Comparison of ENCODE assay signal across 12 mouse cellular contexts in genomic region chr2:52512206-52512605, GRCm38 (mm10).
A peak's percentile ranks its signal among the peaks of the same experiment; 100 is the strongest.
DNase-seq lines count a peak whose midpoint lies in the region; ATAC-seq and TF ChIP-seq lines count a peak whose summit lies in the region.
"Had no signal": no experiment of that assay in that cellular context is flagged by ENCODE, and none has a peak within 500 bp of the region (broad histone marks: within the 10 kb centered on the region; RNA-seq: fewer than 3 reads in every experiment).

No protein-coding gene starts in this region.

- no peak; the same call in 1 of the 2 replicates for ATAC-seq in forebrain, embryonic 11.5 days (replicated peaks; ENCODE audit: low FRiP score)
- peak; percentile 32; the same call in 1 of the 2 replicates for ATAC-seq in forebrain, embryonic 15.5 days (replicated peaks)
- ATAC-seq in neural tube, embryonic 15.5 days (ENCODE audit: low FRiP score): 0 out of 2 replicates have a peak, but pooled peaks have one; percentile 4

- H3K4me3 ChIP-seq in forebrain, embryonic 10.5 days: peak overlapping the region; percentile 28
- no peak overlapping the region for H3K4me3 ChIP-seq in forebrain, embryonic 11.5 days (ENCODE audit: low read depth, low read length)
- no peak overlapping the region for H3K4me3 ChIP-seq in forebrain, embryonic 15.5 days
- no peak overlapping the region for H3K4me3 ChIP-seq in macrophage (ENCODE audit: inconsistent target)
- H3K4me3 ChIP-seq in neural tube, embryonic 15.5 days (replicated peaks): no peak overlapping the region
- no peak overlapping the region for H3K4me3 ChIP-seq in thymus, adult 2 months (ENCODE audit: control insufficient read depth, insufficient read depth, low read length)
- H3K4me3 ChIP-seq: stomach, embryonic 15.5 days had no signal

- no peak for TF ChIP-seq CTCF in thymus, adult 2 months (IDR thresholded peaks at IDR 0.05; ENCODE audit: borderline replicate concordance, control insufficient read depth, extremely low read depth, insufficient read depth, low read length, poor library complexity)

- no peaks in the 10 kb centered on the region for H3K36me3 ChIP-seq in forebrain, embryonic 10.5 days (replicated peaks)
- H3K36me3 ChIP-seq in forebrain, embryonic 11.5 days (ENCODE audit: control insufficient read depth, insufficient read depth, low read length): no peaks in the 10 kb centered on the region
- H3K36me3 ChIP-seq in forebrain, embryonic 15.5 days: no peaks in the 10 kb centered on the region
- H3K36me3 ChIP-seq in macrophage (ENCODE audit: inconsistent target): no peaks in the 10 kb centered on the region
- H3K36me3 ChIP-seq in neural tube, embryonic 15.5 days: no peaks in the 10 kb centered on the region
- H3K36me3 ChIP-seq in thymus, adult 2 months (ENCODE audit: control insufficient read depth, insufficient read depth, low read length): no peaks in the 10 kb centered on the region
- H3K36me3 ChIP-seq: stomach, embryonic 15.5 days had no signal

- 36% methylated on average over 3 of the region's 3 CpGs for WGBS in forebrain, embryonic 10.5 days
- WGBS in forebrain, embryonic 11.5 days: 28% methylated on average over 3 of the region's 3 CpGs
- 11% methylated on average over 3 of the region's 3 CpGs for WGBS in forebrain, embryonic 15.5 days
- WGBS in macrophage (ENCODE audit: missing documents): 75% methylated on average over 3 of the region's 3 CpGs
- 21% methylated on average over 3 of the region's 3 CpGs for WGBS in neural tube, embryonic 15.5 days
- WGBS in thymus, adult 2 months: 81% methylated on average over 3 of the region's 3 CpGs

- DNase-seq in forebrain, embryonic 10.5 days (ENCODE audit: extremely low spot score, low spot score): no peak
- DNase-seq in forebrain, embryonic 11.5 days (ENCODE audit: low spot score): no peak
- DNase-seq in thymus, adult 2 months: no peak
- DNase-seq in layer of hippocampus, adult 11-12 months (ENCODE audit: low spot score): no peak
- no peak for DNase-seq in urinary bladder, postnatal 36 days (ENCODE audit: low spot score in 2 of 2)
- DNase-seq: adrenal gland, adult 2 months; gastrocnemius, postnatal 10 days; kidney, postnatal 25 days had no signal

- H3K9ac ChIP-seq in forebrain, embryonic 11.5 days (ENCODE audit: low read length): no peak overlapping the region
- no peak overlapping the region; the same call in 1 of the 2 replicates for H3K9ac ChIP-seq in forebrain, embryonic 15.5 days (replicated peaks)
- no peak overlapping the region for H3K9ac ChIP-seq in neural tube, embryonic 15.5 days (replicated peaks)
- H3K9ac ChIP-seq: stomach, embryonic 15.5 days had no signal

- peaks cover 42% of the 10 kb centered on the region for H3K27me3 ChIP-seq in forebrain, embryonic 10.5 days (ENCODE audit: poor library complexity, severe bottlenecking)
- H3K27me3 ChIP-seq in forebrain, embryonic 11.5 days (ENCODE audit: control insufficient read depth, insufficient read depth, low read length): no peaks in the 10 kb centered on the region
- H3K27me3 ChIP-seq in forebrain, embryonic 15.5 days: no peaks in the 10 kb centered on the region
- H3K27me3 ChIP-seq in neural tube, embryonic 15.5 days (replicated peaks): no peaks in the 10 kb centered on the region
- H3K27me3 ChIP-seq in thymus, adult 2 months (ENCODE audit: control insufficient read depth, insufficient read depth, low read length): no peaks in the 10 kb centered on the region
- H3K27me3 ChIP-seq: stomach, embryonic 15.5 days had no signal

- TF ChIP-seq POLR2A in thymus, adult 2 months (IDR thresholded peaks at IDR 0.05; ENCODE audit: control insufficient read depth, extremely low read depth, insufficient read depth, low read length, poor library complexity): no peak

- H3K9me3 ChIP-seq in forebrain, embryonic 10.5 days: no peaks in the 10 kb centered on the region
- H3K9me3 ChIP-seq in forebrain, embryonic 11.5 days (ENCODE audit: control insufficient read depth, low read length): no peaks in the 10 kb centered on the region
- no peaks in the 10 kb centered on the region for H3K9me3 ChIP-seq in forebrain, embryonic 15.5 days
- H3K9me3 ChIP-seq in neural tube, embryonic 15.5 days (replicated peaks): no peaks in the 10 kb centered on the region
- H3K9me3 ChIP-seq: stomach, embryonic 15.5 days had no signal

- H3K79me2 ChIP-seq in macrophage (ENCODE audit: inconsistent target): no peaks in the 10 kb centered on the region

- H3K4me1 ChIP-seq in forebrain, embryonic 10.5 days: peaks cover 20% of the 10 kb centered on the region
- H3K4me1 ChIP-seq in forebrain, embryonic 11.5 days (replicated peaks; ENCODE audit: control insufficient read depth, insufficient read depth, low read length): 0 out of 2 replicates have a peak, but pooled peaks cover 4% of the 10 kb centered on the region
- peaks cover 13% of the 10 kb centered on the region for H3K4me1 ChIP-seq in forebrain, embryonic 15.5 days
- peaks cover 14% of the 10 kb centered on the region for H3K4me1 ChIP-seq in neural tube, embryonic 15.5 days
- H3K4me1 ChIP-seq in thymus, adult 2 months (replicated peaks; ENCODE audit: control insufficient read depth, insufficient read depth, low read length): no peaks in the 10 kb centered on the region
- H3K4me1 ChIP-seq: stomach, embryonic 15.5 days had no signal

- no peak overlapping the region for H3K27ac ChIP-seq in forebrain, embryonic 10.5 days
- no peak overlapping the region for H3K27ac ChIP-seq in forebrain, embryonic 11.5 days (ENCODE audit: low read depth, low read length)
- no peak overlapping the region for H3K27ac ChIP-seq in forebrain, embryonic 15.5 days (replicated peaks)
- H3K27ac ChIP-seq in macrophage: peak overlapping the region; percentile 52
- H3K27ac ChIP-seq in neural tube, embryonic 15.5 days (replicated peaks): peak overlapping the region; percentile 69
- H3K27ac ChIP-seq in thymus, adult 2 months (ENCODE audit: control insufficient read depth, insufficient read depth, low read length): no peak overlapping the region
- H3K27ac ChIP-seq: stomach, embryonic 15.5 days had no signal

- H3K4me2 ChIP-seq in forebrain, embryonic 11.5 days (ENCODE audit: low read depth, low read length, severe bottlenecking): no peak overlapping the region; the same call in 1 of the 2 replicates
- H3K4me2 ChIP-seq in forebrain, embryonic 15.5 days (replicated peaks): peak overlapping the region; percentile 25
- H3K4me2 ChIP-seq in neural tube, embryonic 15.5 days: peak overlapping the region; percentile 31
- H3K4me2 ChIP-seq: stomach, embryonic 15.5 days had no signal

Comparison
In these comparisons a context has a peak if more than half of its experiments do, and no peak if none do; other contexts are left out.
1. H3K27ac ChIP-seq: peak in macrophage (single experiment) and neural tube, embryonic 15.5 days (single experiment); none in forebrain, embryonic 10.5 days (single experiment), forebrain, embryonic 11.5 days (single experiment), forebrain, embryonic 15.5 days (single experiment) and thymus, adult 2 months (single experiment).